In the genomic region with DNA sequence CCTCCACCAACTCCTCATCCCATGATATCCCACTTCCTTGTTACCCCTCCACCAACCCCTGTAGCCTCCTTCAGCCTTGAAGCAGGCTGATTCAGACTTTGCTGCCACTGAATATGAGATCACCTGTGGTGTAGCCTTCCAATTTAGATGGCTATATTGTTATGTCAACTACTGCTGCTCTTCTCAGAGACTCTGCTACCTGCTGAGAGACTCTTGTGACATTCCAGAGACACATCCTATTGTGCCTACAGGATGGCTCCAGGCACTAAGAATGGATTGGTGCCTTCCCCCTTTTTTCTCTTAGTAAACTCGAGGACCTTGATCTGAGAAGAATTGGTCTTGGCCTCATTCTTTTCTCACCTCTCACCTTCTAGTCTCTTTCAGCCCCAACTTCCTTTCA, we compare ENCODE assay signal across 26 mouse cellular contexts.
"Had no signal": no experiment of that assay in that cellular context is flagged by ENCODE, and none has a peak within 500 bp of the region (broad histone marks: within the 10 kb centered on the region; RNA-seq: fewer than 3 reads in every experiment).

No protein-coding gene starts in this region.

- DNase-seq: cerebellum, adult 9-11 months; cerebellum, postnatal 10 days; cerebellum, postnatal 14 days; cerebellum, postnatal 25 days; cerebellum, postnatal 36 days; embryo, embryonic 11 days; forebrain, postnatal 0 days; gastrocnemius, adult 2 months; gastrocnemius, postnatal 10 days; gastrocnemius, postnatal 14 days; gastrocnemius, postnatal 25 days; gastrocnemius, postnatal 36 days; heart, adult 18-20 months; heart, adult 2 months had no signal

- H3K4me1 ChIP-seq: embryonic facial prominence, embryonic 10.5 days; embryonic facial prominence, embryonic 12.5 days; embryonic facial prominence, embryonic 13.5 days; embryonic facial prominence, embryonic 15.5 days; forebrain, embryonic 10.5 days; forebrain, embryonic 12.5 days; forebrain, embryonic 13.5 days; forebrain, embryonic 15.5 days; heart, embryonic 10.5 days had no signal

- H3K9me3 ChIP-seq: embryonic facial prominence, embryonic 10.5 days; embryonic facial prominence, embryonic 12.5 days; embryonic facial prominence, embryonic 13.5 days; embryonic facial prominence, embryonic 15.5 days; forebrain, embryonic 10.5 days; forebrain, embryonic 12.5 days; forebrain, embryonic 13.5 days; forebrain, embryonic 15.5 days; heart, embryonic 10.5 days had no signal

- H3K36me3 ChIP-seq: embryonic facial prominence, embryonic 10.5 days; embryonic facial prominence, embryonic 12.5 days; embryonic facial prominence, embryonic 13.5 days; embryonic facial prominence, embryonic 15.5 days; forebrain, embryonic 10.5 days; forebrain, embryonic 12.5 days; forebrain, embryonic 15.5 days; heart, embryonic 10.5 days had no signal

- H3K4me3 ChIP-seq: embryonic facial prominence, embryonic 10.5 days; embryonic facial prominence, embryonic 12.5 days; embryonic facial prominence, embryonic 13.5 days; embryonic facial prominence, embryonic 15.5 days; erythroblast, embryonic 14.5 days; forebrain, embryonic 10.5 days; forebrain, embryonic 12.5 days; forebrain, embryonic 13.5 days; forebrain, embryonic 15.5 days; gastrocnemius, adult 2 months; heart, adult 2 months; heart, embryonic 10.5 days had no signal

- H3K27ac ChIP-seq: embryonic facial prominence, embryonic 10.5 days; embryonic facial prominence, embryonic 12.5 days; embryonic facial prominence, embryonic 13.5 days; embryonic facial prominence, embryonic 15.5 days; forebrain, embryonic 10.5 days; forebrain, embryonic 12.5 days; forebrain, embryonic 13.5 days; forebrain, embryonic 15.5 days; gastrocnemius, adult 2 months; heart, adult 2 months; heart, embryonic 10.5 days had no signal

- H3K27me3 ChIP-seq: embryonic facial prominence, embryonic 12.5 days; embryonic facial prominence, embryonic 13.5 days; embryonic facial prominence, embryonic 15.5 days; forebrain, embryonic 12.5 days; forebrain, embryonic 13.5 days; forebrain, embryonic 15.5 days had no signal

- H3K9ac ChIP-seq: embryonic facial prominence, embryonic 12.5 days; embryonic facial prominence, embryonic 13.5 days; embryonic facial prominence, embryonic 15.5 days; forebrain, embryonic 12.5 days; forebrain, embryonic 13.5 days; forebrain, embryonic 15.5 days; forebrain, postnatal 0 days had no signal

- H3K4me2 ChIP-seq: embryonic facial prominence, embryonic 12.5 days; embryonic facial prominence, embryonic 13.5 days; embryonic facial prominence, embryonic 15.5 days; forebrain, embryonic 12.5 days; forebrain, embryonic 13.5 days; forebrain, embryonic 15.5 days had no signal

- ATAC-seq: forebrain, embryonic 13.5 days; forebrain, embryonic 14.5 days; forebrain, embryonic 15.5 days; forebrain, embryonic 16.5 days; forebrain, postnatal 0 days had no signal
